Mouse (Mus musculus) olfactory bulb, adult 2 months (tissue): ENCODE results near the gene Lonp2.

Experiments used
- CTCF ChIP-seq: fragments of 200-500 bp; IDR thresholded peaks from 2 replicates; pipeline ENCODE4 v1.5.1; 2012; ENCODE audit warnings: low read depth, mild to moderate bottlenecking, low read length, moderate library complexity; ENCODE audit not compliant: insufficient read depth
- POLR2A ChIP-seq: fragments of 200-500 bp; IDR thresholded peaks from 2 replicates; pipeline ENCODE4 v1.6.1; 2012; ENCODE audit warnings: mild to moderate bottlenecking, low read depth, low read length, moderate library complexity; ENCODE audit not compliant: insufficient read depth

DNA sequence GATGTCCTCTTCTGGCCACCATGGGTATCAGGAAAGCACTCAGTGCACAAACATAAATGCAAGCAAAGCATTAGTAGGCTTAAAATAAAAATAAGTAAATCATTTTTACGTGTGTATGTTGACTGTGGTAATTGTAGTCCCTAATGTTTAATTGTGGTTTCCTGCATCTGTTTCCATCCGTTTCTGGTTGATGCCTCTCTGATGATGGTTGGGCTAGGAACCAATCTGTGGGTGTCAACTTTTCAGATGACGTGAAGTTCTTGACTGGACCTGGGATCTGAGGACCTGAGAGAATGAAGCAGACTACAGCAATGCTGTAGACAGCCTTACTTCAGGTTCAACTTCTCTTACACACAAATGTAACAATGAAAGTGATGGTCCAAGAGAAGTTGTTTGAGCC, 19.2 kb upstream of the Lonp2 start:
- TF ChIP-seq POLR2A, result no peak
- no peak for TF ChIP-seq CTCF
